Mouse (Mus musculus) ES-E14 (cell line): ENCODE data around the gene Rnf130. TPM values are rescaled to one million over a fixed set of nuclear protein-coding genes. Genes with fewer than 3 reads are reported as not detected.
A peak's percentile ranks its signal among the peaks of the same experiment; 100 is the strongest.

Experiments
- DNase-seq: peaks from one replicate; pipeline ENCODE4 v3.0.0-alpha.2; 2013; ENCODE audit warnings: low read depth, low spot score
- H3K27ac ChIP-seq: 2 replicates; pipeline ENCODE4 v1.5.1; 2012; ENCODE audit warnings: low read depth, mild to moderate bottlenecking, low read length, moderate library complexity, mixed read lengths; ENCODE audit not compliant: poor library complexity, insufficient read depth, severe bottlenecking
- H3K36me3 ChIP-seq: 2 replicates; pipeline ENCODE4 v1.6.1; 2012; ENCODE audit warnings: mild to moderate bottlenecking, low read length, moderate library complexity, mixed read lengths; ENCODE audit not compliant: control insufficient read depth, poor library complexity, insufficient read depth, severe bottlenecking
- H3K4me1 ChIP-seq, 2 experiments: fragments of 150-350 bp in 1 of 2; sonication (generic) in 1 of 2; 2 replicates each; pipeline ENCODE4 v1.6.1; 2012; ENCODE audit warnings: low read length in 2 of 2, mild to moderate bottlenecking in 1 of 2, mixed read lengths in 1 of 2; ENCODE audit not compliant: control insufficient read depth in 2 of 2, insufficient read depth in 2 of 2, poor library complexity in 1 of 2
- H3K4me3 ChIP-seq, 2 experiments: fragments of 150-350 bp in 1 of 2; sonication (generic) in 1 of 2; 2 replicates each; pipeline ENCODE4 v1.5.1; 2012; ENCODE audit warnings: low read length in 2 of 2, low read depth in 1 of 2, mild to moderate bottlenecking in 1 of 2, mixed read lengths in 1 of 2; ENCODE audit not compliant: insufficient read depth in 1 of 2, poor library complexity in 1 of 2, severe bottlenecking in 1 of 2
- H3K9ac ChIP-seq: 2 replicates; pipeline ENCODE4 v1.6.1; 2012; ENCODE audit warnings: low read depth, mild to moderate bottlenecking, low read length, mixed read lengths; ENCODE audit not compliant: poor library complexity, insufficient read depth, severe bottlenecking
- H3K9me3 ChIP-seq: fragments of 150-350 bp; sonication (generic); 2 replicates; pipeline ENCODE4 v1.6.1; 2012; ENCODE audit warnings: low read depth, mild to moderate bottlenecking, low read length; ENCODE audit not compliant: control insufficient read depth, insufficient read depth
- CHD2 ChIP-seq: IDR thresholded peaks from 2 replicates; pipeline ENCODE4 v1.6.1; 2014; ENCODE audit warnings: mild to moderate bottlenecking, low read depth, low read length, inconsistent platforms
- HCFC1 ChIP-seq: IDR thresholded peaks from 2 replicates; pipeline ENCODE4 v1.6.1; 2012; ENCODE audit warnings: low read length, inconsistent platforms, borderline replicate concordance; ENCODE audit not compliant: insufficient read depth
- MAFK ChIP-seq: IDR thresholded peaks from 2 replicates; pipeline ENCODE4 v1.6.1; 2014; ENCODE audit warnings: mild to moderate bottlenecking, low read depth, low read length, inconsistent platforms; ENCODE audit not compliant: insufficient read depth
- ZC3H11A ChIP-seq: IDR thresholded peaks from 2 replicates; pipeline ENCODE4 v1.6.1; 2012; ENCODE audit warnings: low read depth, mild to moderate bottlenecking, inconsistent platforms, low read length, borderline replicate concordance
- ZNF384 ChIP-seq: IDR thresholded peaks from 2 replicates; pipeline ENCODE4 v1.6.1; 2012; ENCODE audit warnings: low read depth, low read length, inconsistent platforms
- in situ Hi-C, 2 experiments: fragments of 600-800 bp; cut with MboI; formaldehyde crosslinking; loops; one replicate each; pipeline ENCODE4 v1.15.1; 2025; ENCODE audit warnings: low sequenced_read_pairs in 2 of 2, inconsistent platforms in 1 of 2; ENCODE audit not compliant: unreplicated experiment in 2 of 2
- total RNA-seq: library from RNA; depleted of rRNA; stranded (reverse); fragments of 300-350 nt; gene quantifications from 2 replicates; pipeline ENCODE4 v1.2.3, GENCODE M21; 2012

Rnf130 gene
- total RNA-seq, 1 experiment: 25.0 TPM

- peaks cover 2% of the 10 kb centered on the region; the same call in 1 of the 2 replicates for H3K36me3 ChIP-seq
- TF ChIP-seq MAFK (no peak), CHD2 (no peak), HCFC1 (no peak), ZNF384 (no peak), ZC3H11A (no peak; the same call in 1 of the 2 replicates)
- peak within 1 kb of the TSS; percentile 90 for H3K9ac ChIP-seq
- DNase-seq: peak; percentile 66
- H3K27ac ChIP-seq: no peak within 1 kb of the TSS
- peak within 1 kb of the TSS; percentile 74 to 84 for H3K4me3 ChIP-seq
- in situ Hi-C loops: loop anchor here in 1 of 2 experiments (5.0 kb wide), 1 partner anchor 144 kb away; no protein-coding TSS in a partner anchor
- H3K9me3 ChIP-seq: no peaks in the 10 kb centered on the region
- peaks cover 0 to 8% of the 10 kb centered on the region in 2 experiments; a peak in 1 of 4 replicates for H3K4me1 ChIP-seq
Measured at GRCm38 (mm10) chr11:50130811-50131766, 105.9 kb downstream of the Rnf130 start, which contains the start of gene Tbc1d9b. Gene Tbc1d9b, plus strand, starts transcription at chr11:50131396.

GRCm38 (mm10) chr11:50131801-50132201 lies 106.7 kb downstream of the Rnf130 start:
- peak; percentile 1 for DNase-seq
- in situ Hi-C loops: loop anchor here in 1 of 2 experiments (5.0 kb wide), 1 partner anchor 144 kb away; no protein-coding TSS in a partner anchor

GRCm38 (mm10) chr11:50132265-50132664 lies 107.1 kb downstream of the Rnf130 start:
- H3K27ac ChIP-seq: no peak overlapping the region
- TF ChIP-seq HCFC1: no peak
- no peak for TF ChIP-seq MAFK
- TF ChIP-seq ZC3H11A: no peak
- no peak for TF ChIP-seq ZNF384
- no peak for TF ChIP-seq CHD2
- H3K9me3 ChIP-seq: no peaks in the 10 kb centered on the region
- H3K4me3 ChIP-seq: no peak overlapping the region
- peaks cover 0 to 8% of the 10 kb centered on the region in 2 experiments; a peak in 1 of 4 replicates for H3K4me1 ChIP-seq
- H3K9ac ChIP-seq: 0 out of 2 replicates have a peak overlapping the region, but pooled peaks have one; percentile 90
- DNase-seq: no peak
- in situ Hi-C loops: loop anchor here in 1 of 2 experiments (5.0 kb wide), 1 partner anchor 145 kb away; no protein-coding TSS in a partner anchor
- peaks cover 2% of the 10 kb centered on the region; the same call in 1 of the 2 replicates for H3K36me3 ChIP-seq

More at GRCm38 (mm10) chr11:50131801-50132201, 106.7 kb downstream of the Rnf130 start:
- H3K4me1 ChIP-seq: peaks cover 0 to 8% of the 10 kb centered on the region in 2 experiments; a peak in 1 of 4 replicates
- no peaks in the 10 kb centered on the region for H3K9me3 ChIP-seq
- H3K4me3 ChIP-seq: peak overlapping the region; percentile 74 to 84
- H3K36me3 ChIP-seq: peaks cover 2% of the 10 kb centered on the region; the same call in 1 of the 2 replicates
- peak overlapping the region; percentile 90 for H3K9ac ChIP-seq
- H3K27ac ChIP-seq: no peak overlapping the region
- TF ChIP-seq MAFK (no peak), ZNF384 (no peak), HCFC1 (no peak), ZC3H11A (no peak), CHD2 (no peak)

GRCm38 (mm10) chr11:50134136-50134859 lies 109.2 kb downstream of the Rnf130 start:
- Histone ChIP-seq H3K4me3 (no peak overlapping the region), H3K36me3 (peaks cover 2% of the 10 kb centered on the region; the same call in 1 of the 2 replicates), H3K9ac (no peak overlapping the region), H3K9me3 (no peaks in the 10 kb centered on the region), H3K4me1 (peaks cover 0 to 18% of the 10 kb centered on the region in 2 experiments; a peak in 2 of 4 replicates), H3K27ac (no peak overlapping the region)
- in situ Hi-C loops: loop anchor here in 1 of 2 experiments (5.0 kb wide), 1 partner anchor 147 kb away; no protein-coding TSS in a partner anchor
- TF ChIP-seq CHD2 (no peak), ZNF384 (no peak), MAFK (no peak), ZC3H11A (no peak), HCFC1 (no peak)
- no peak for DNase-seq
